ENCODE assay signal across 8 mouse cellular contexts in the genomic region with DNA sequence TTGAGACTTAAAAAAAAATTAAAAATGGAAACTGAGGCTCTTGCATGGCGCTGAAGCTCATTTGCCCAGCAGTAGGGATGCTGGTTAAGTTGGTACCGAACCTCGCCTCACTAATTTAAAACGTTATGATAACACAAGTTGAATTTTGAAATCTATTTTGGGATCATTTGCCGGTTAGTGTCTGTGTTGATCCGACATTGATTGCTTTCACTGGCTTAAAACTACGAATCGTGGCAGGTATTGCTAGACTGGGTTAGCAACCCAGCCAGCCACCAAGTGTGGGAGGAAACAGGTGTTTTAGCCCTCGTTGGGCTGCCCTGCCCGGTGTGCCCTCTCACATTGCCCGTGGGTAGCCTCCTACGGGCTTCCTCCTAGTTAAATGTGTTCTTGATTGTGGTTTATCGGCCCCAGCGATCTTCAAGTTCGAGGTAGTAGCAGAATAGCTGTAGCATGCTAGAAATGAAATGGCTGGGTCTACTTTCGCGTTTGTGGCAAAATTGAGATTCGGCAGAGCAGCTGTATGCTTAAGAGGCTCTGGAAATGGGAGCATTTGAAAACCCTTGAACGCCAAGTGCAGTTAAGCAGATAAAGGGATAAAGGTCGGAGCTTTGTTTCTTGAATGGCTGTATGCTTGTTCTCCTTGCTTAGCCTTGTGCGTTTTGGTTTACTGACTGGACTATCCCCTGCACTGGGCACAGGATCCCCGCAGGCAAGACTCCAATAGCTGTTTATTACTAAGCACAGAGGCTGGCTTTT. TPM values are rescaled to one million over a fixed set of nuclear protein-coding genes. Genes with fewer than 3 reads are reported as not detected.
DNase-seq lines count a peak whose midpoint lies in the region; ATAC-seq and TF ChIP-seq lines count a peak whose summit lies in the region.

No protein-coding gene starts in this region.

- ATAC-seq in forebrain, embryonic 15.5 days (replicated peaks), result no peak
- no peak for ATAC-seq in kidney, embryonic 14.5 days (ENCODE audit: low FRiP score, low TSS enrichment)

- H3K4me2 ChIP-seq in forebrain, embryonic 15.5 days (replicated peaks), result peak overlapping the region; percentile 95
- peak overlapping the region; percentile 90 for H3K4me2 ChIP-seq in kidney, embryonic 14.5 days (replicated peaks; ENCODE audit: low read depth, low read length)

- H3K27me3 ChIP-seq in forebrain, embryonic 15.5 days, result no peaks in the 10 kb centered on the region
- no peaks in the 10 kb centered on the region for H3K27me3 ChIP-seq in kidney, embryonic 14.5 days (ENCODE audit: control insufficient read depth, insufficient read depth, low read length)
- H3K27me3 ChIP-seq in spleen, adult 2 months (ENCODE audit: control insufficient read depth, insufficient read depth, low read length), result no peaks in the 10 kb centered on the region

- peaks cover 57% of the 10 kb centered on the region for H3K79me2 ChIP-seq in macrophage (ENCODE audit: inconsistent target)

- no peak for TF ChIP-seq CTCF in spleen, adult 2 months (IDR thresholded peaks at IDR 0.05; ENCODE audit: extremely low read depth, insufficient read depth, insufficient read length, insufficient replicate concordance)

- TF ChIP-seq POLR2A in spleen, adult 2 months (IDR thresholded peaks at IDR 0.05; ENCODE audit: low read depth, low read length), result no peak

- H3K27ac ChIP-seq in forebrain, embryonic 15.5 days (replicated peaks), result peak overlapping the region; percentile 90
- peak overlapping the region; percentile 93 for H3K27ac ChIP-seq in kidney, embryonic 14.5 days (ENCODE audit: low read depth, low read length)
- peak overlapping the region; percentile 33 for H3K27ac ChIP-seq in macrophage
- peak overlapping the region; percentile 66 for H3K27ac ChIP-seq in spleen, adult 2 months (ENCODE audit: insufficient read depth, low read length)

- H3K4me3 ChIP-seq in forebrain, embryonic 15.5 days, result peak overlapping the region; percentile 57
- H3K4me3 ChIP-seq in kidney, embryonic 14.5 days (ENCODE audit: low read length), result peak overlapping the region; percentile 89
- peak overlapping the region; percentile 63 for H3K4me3 ChIP-seq in macrophage (ENCODE audit: inconsistent target)
- peak overlapping the region; percentile 74 for H3K4me3 ChIP-seq in spleen, adult 2 months (ENCODE audit: extremely low read depth, insufficient read depth, insufficient read length)

- H3K4me1 ChIP-seq in forebrain, embryonic 15.5 days, result peaks cover 25% of the 10 kb centered on the region
- H3K4me1 ChIP-seq in kidney, embryonic 14.5 days (ENCODE audit: control insufficient read depth, insufficient read depth, low read length), result peaks cover 35% of the 10 kb centered on the region
- peaks cover 8% of the 10 kb centered on the region; the same call in 1 of the 2 replicates for H3K4me1 ChIP-seq in spleen, adult 2 months (ENCODE audit: control insufficient read depth, insufficient read depth, insufficient read length)

- peak; percentile 91 for DNase-seq in heart, adult 11 months
- DNase-seq in heart, adult 8-10 months (ENCODE audit: low spot score), result no peak
- DNase-seq in T-cell, adult 2 months (ENCODE audit: low spot score), result peak; percentile 30
- peak in 1 of 2 experiments; percentile 54 for DNase-seq in spleen, adult 2 months (ENCODE audit: low read depth in 1 of 2, low spot score in 2 of 2)
- no peak for DNase-seq in layer of hippocampus, adult 9-10 months (ENCODE audit: low spot score)

- no peaks in the 10 kb centered on the region for H3K9me3 ChIP-seq in forebrain, embryonic 15.5 days
- H3K9me3 ChIP-seq in kidney, embryonic 14.5 days (ENCODE audit: control insufficient read depth, low read length), result no peaks in the 10 kb centered on the region

- WGBS in forebrain, embryonic 15.5 days, result 3% methylated on average over 22 of the region's 22 CpGs
- WGBS in kidney, embryonic 14.5 days, result 6% methylated on average over 22 of the region's 22 CpGs
- 3% methylated on average over 22 of the region's 22 CpGs for WGBS in macrophage (ENCODE audit: missing documents)
- WGBS in spleen, adult 2 months, result 6% methylated on average over 22 of the region's 22 CpGs

- H3K9ac ChIP-seq in forebrain, embryonic 15.5 days (replicated peaks), result peak overlapping the region; percentile 66
- H3K9ac ChIP-seq in kidney, embryonic 14.5 days (ENCODE audit: low read depth, low read length), result peak overlapping the region; percentile 97

- no peaks in the 10 kb centered on the region for H3K36me3 ChIP-seq in forebrain, embryonic 15.5 days
- H3K36me3 ChIP-seq in kidney, embryonic 14.5 days (ENCODE audit: control insufficient read depth, insufficient read depth, low read length), result no peaks in the 10 kb centered on the region
- no peaks in the 10 kb centered on the region for H3K36me3 ChIP-seq in macrophage (ENCODE audit: inconsistent target)
- no peaks in the 10 kb centered on the region for H3K36me3 ChIP-seq in spleen, adult 2 months (ENCODE audit: control insufficient read depth, insufficient read depth, low read length)

RNA-seq across cellular contexts. Expression of gene Lpin2, which starts 2.2 kb away (rescaled TPM):
- 10 to 100 TPM in 1 of 4 experiments, 1 to 10 TPM in 3; 7.4 to 11.1 (median 10.0) TPM for total RNA-seq in heart, adult 8-10 months (2022)
- 35.9 and 38.4 TPM in 2 replicates for polyA plus RNA-seq in forebrain, embryonic 15.5 days (2015; fragmentation: Nextera tagmentation; extraction: Ambion mirVana)
- polyA plus RNA-seq in kidney, embryonic 14.5 days (2014; fragmentation: Nextera tagmentation; extraction: Ambion mirVana), result 54.9 and 93.2 TPM in 2 replicates
- 1,000 to 10,000 TPM in 5 of 26 experiments, 100 to 1,000 TPM in 21; 253 to 2,419 (median 417) TPM for total RNA-seq in macrophage (2018; cell fraction: chromatin; rRNA removed)
- total RNA-seq in macrophage (2018; cell fraction: cytosol; rRNA removed), result 100 to 1,000 TPM in 4 of 26 experiments, 10 to 100 TPM in 22; 34.6 to 197 (median 49.3) TPM
- total RNA-seq in macrophage (2018; cell fraction: nucleus; rRNA removed), result 100 to 1,000 TPM; 124 to 913 (median 217) TPM
- 40.1 to 42.3 TPM (median 40.3 TPM) in 3 replicates for polyA plus RNA-seq in macrophage (2018)
- 13.4 and 13.5 TPM in 2 replicates for polyA plus RNA-seq in spleen, adult 2 months (2012; rRNA removed)

Comparison
In these comparisons a context has a peak if more than half of its experiments do, and no peak if none do; other contexts are left out.
1. DNase-seq: peak in heart, adult 11 months (single experiment) and T-cell, adult 2 months (single experiment); none in heart, adult 8-10 months (single experiment) and layer of hippocampus, adult 9-10 months (single experiment).
2. H3K27ac ChIP-seq: peak in every context shown above with its lines; median percentile 93 in kidney, embryonic 14.5 days; 90 in forebrain, embryonic 15.5 days; 66 in spleen, adult 2 months; 33 in macrophage.
3. Peak in every context shown above with its lines, with median percentiles within 50 percentile points of each other: H3K4me3 ChIP-seq.